Mouse (Mus musculus): ENCODE measurements at regions not wholly inside any gene's neighbourhood (a gene's known extent, or its start where the extent isn't known, plus 50 kb on each side); places are given as distances from the start of the nearest gene placed in this dataset.

DNA sequence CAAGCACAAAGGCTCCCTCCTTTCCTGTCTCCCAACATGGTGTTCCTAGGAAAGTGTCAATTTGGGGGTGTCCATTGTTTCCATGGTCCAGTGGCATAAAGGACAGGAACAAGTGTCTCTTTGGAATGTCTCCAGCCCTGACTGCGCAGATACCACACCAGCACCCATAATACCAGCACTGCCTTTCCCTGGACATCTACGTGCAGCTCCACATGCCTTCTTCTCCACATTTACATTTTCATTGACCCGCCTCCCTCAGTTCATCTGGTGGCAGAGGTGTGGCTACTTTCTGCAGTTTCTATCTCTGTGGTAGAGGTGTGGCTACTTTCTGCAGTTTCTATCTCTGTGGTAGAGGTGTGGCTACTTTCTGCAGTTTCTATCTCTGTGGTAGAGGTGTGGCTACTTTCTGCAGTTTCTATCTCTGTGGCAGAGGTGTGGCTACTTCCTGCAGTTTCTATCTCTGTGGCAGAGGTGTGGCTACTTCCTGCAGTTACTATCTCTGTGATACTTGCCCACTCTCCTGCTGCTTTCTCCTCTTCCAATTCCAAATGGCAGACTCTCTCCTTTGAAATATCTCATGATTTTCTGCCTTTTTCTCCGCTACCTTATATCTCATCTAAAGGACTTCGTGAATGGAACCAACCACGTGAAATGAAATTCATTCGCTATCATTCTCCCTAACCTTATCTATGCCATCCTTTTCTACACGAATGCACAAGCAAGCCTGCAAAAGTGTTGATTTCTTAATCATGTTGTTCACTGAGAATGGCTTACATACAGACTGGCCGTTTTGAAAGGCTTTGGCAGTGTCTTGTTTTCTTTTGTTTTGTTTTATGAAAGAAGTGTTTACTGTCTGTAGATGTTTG is 204.0 kb downstream of the Parm1 start:
- H3K27ac ChIP-seq (ENCODE audit: low read length): no peak overlapping the region
- H3K27me3 ChIP-seq (ENCODE audit: control insufficient read depth, insufficient read depth, low read length): no peaks in the 10 kb centered on the region
- ATAC-seq (ENCODE audit: insufficient number of reproducible peaks, insufficient read depth, low FRiP score, low read depth): no peak
- 0 out of 2 replicates have a peak, but pooled peaks cover 3% of the 10 kb centered on the region for H3K4me1 ChIP-seq (ENCODE audit: control insufficient read depth, insufficient read depth, low read length)
- H3K36me3 ChIP-seq (ENCODE audit: control insufficient read depth, insufficient read depth, low read length): no peaks in the 10 kb centered on the region
- no peak overlapping the region for H3K4me2 ChIP-seq (replicated peaks; ENCODE audit: low read depth, low read length)
- no peak overlapping the region for H3K9ac ChIP-seq (replicated peaks; ENCODE audit: low read depth, low read length)
- WGBS: 88% methylated on average over 9 of the region's 9 CpGs
- H3K9me3 ChIP-seq (ENCODE audit: control insufficient read depth, low read depth, low read length): no peaks in the 10 kb centered on the region
- no peak overlapping the region for H3K4me3 ChIP-seq (ENCODE audit: low read depth, low read length)

DNA sequence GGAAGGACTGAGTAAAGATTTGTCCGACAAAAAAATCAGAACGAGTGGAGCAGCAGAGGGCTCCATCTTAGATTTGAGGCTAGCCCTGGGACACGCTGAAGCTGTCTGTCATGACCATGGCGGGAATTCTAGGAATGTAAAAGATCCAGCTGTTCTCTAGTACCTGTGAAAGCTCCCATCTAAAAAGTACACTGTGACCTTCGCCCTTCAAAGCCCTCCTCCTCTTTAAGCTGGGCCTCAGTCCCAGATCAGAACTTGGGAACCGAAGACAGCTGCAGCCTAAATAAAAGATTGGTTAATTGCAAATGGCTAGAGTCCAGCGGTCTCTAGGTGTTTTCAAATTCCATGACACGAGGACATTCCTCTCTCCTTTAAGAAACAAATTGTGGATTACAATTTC is 195.6 kb downstream of the Parm1 start:
- no peak for ATAC-seq (ENCODE audit: insufficient number of reproducible peaks, insufficient read depth, low FRiP score, low read depth)
- H3K27ac ChIP-seq (ENCODE audit: low read length): peak overlapping the region; percentile 21; the same call in 1 of the 2 replicates
- H3K4me1 ChIP-seq (ENCODE audit: control insufficient read depth, insufficient read depth, low read length): peaks cover 5% of the 10 kb centered on the region; the same call in 1 of the 2 replicates
- no peak overlapping the region for H3K4me3 ChIP-seq (ENCODE audit: low read depth, low read length)
- no peaks in the 10 kb centered on the region for H3K27me3 ChIP-seq (ENCODE audit: control insufficient read depth, insufficient read depth, low read length)
- H3K9me3 ChIP-seq (ENCODE audit: control insufficient read depth, low read depth, low read length): no peaks in the 10 kb centered on the region
- no peak overlapping the region for H3K9ac ChIP-seq (replicated peaks; ENCODE audit: low read depth, low read length)
- no peak overlapping the region for H3K4me2 ChIP-seq (replicated peaks; ENCODE audit: low read depth, low read length)
- H3K36me3 ChIP-seq (ENCODE audit: control insufficient read depth, insufficient read depth, low read length): no peaks in the 10 kb centered on the region
- 26% methylated on average over 8 of the region's 8 CpGs for WGBS

DNA sequence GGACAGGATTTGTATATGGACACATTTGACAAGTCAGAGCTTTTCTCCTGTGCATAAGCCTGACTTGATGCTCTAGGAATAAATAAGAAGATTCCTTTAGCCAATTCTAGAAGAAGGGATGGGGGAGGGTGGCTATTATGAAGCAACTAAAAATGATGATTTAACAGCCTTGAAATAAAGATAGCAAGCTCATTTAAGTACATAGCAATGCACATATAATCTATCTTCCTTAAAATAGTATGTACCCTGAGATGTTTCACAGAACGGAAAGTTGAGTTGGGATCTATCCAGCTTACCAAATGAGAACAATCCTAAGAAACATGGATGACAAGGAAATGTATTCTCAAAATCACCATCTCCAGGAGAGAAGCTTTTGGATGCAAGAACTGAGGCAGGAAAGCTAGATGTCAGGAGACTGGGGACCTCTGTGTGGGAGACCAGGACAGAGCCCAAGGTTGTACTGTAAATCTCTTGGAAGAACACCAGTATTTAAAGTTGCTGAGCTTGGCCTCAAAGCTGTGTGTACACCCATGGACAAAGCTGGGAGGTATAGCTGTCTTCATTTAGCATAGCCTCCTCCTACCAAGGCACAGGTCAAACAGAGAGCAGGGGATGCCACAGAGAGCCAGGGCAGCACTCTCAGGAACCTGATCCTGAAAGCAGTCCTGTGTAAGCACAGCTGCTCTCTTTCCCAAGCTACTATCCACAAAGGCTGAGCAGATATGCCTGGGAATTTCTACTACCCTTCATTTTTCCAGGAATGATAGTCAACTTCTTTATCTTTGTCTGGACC is 192.3 kb downstream of the Parm1 start:
- no peak overlapping the region for H3K4me3 ChIP-seq (ENCODE audit: low read depth, low read length)
- H3K27ac ChIP-seq (ENCODE audit: low read length): 0 out of 2 replicates have a peak overlapping the region, but pooled peaks have one; percentile 17
- H3K36me3 ChIP-seq (ENCODE audit: control insufficient read depth, insufficient read depth, low read length): no peaks in the 10 kb centered on the region
- H3K4me2 ChIP-seq (replicated peaks; ENCODE audit: low read depth, low read length): no peak overlapping the region
- ATAC-seq (ENCODE audit: insufficient number of reproducible peaks, insufficient read depth, low FRiP score, low read depth): peak; percentile 42; the same call in 1 of the 2 replicates
- H3K4me1 ChIP-seq (ENCODE audit: control insufficient read depth, insufficient read depth, low read length): peaks cover 5% of the 10 kb centered on the region; the same call in 1 of the 2 replicates
- H3K9me3 ChIP-seq (ENCODE audit: control insufficient read depth, low read depth, low read length): no peaks in the 10 kb centered on the region
- WGBS: 55% methylated on average over 1 of the region's 1 CpGs
- no peaks in the 10 kb centered on the region for H3K27me3 ChIP-seq (ENCODE audit: control insufficient read depth, insufficient read depth, low read length)
- no peak overlapping the region for H3K9ac ChIP-seq (replicated peaks; ENCODE audit: low read depth, low read length)

DNA sequence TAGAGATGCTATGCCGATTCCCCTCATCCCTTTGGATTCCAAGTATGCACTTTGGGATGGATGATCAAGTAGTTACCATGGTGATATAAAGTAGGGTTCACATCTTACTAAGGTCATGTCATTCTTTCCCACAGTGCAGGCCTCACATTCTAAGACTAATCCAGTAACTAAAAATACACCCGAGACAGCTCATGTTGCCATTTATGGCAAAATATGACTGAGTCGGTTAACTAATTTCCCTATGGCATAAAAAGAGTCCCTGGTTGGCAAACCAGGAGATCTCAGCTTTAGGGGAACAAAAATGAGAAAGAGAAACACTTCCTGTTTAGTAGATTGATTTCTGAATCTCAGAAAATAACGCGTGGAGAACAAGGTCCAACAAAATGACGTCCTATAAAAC is 190.7 kb downstream of the Parm1 start:
- H3K9ac ChIP-seq (replicated peaks; ENCODE audit: low read depth, low read length): no peak overlapping the region
- peaks cover 5% of the 10 kb centered on the region; the same call in 1 of the 2 replicates for H3K4me1 ChIP-seq (ENCODE audit: control insufficient read depth, insufficient read depth, low read length)
- no peak for ATAC-seq (ENCODE audit: insufficient number of reproducible peaks, insufficient read depth, low FRiP score, low read depth)
- no peaks in the 10 kb centered on the region for H3K9me3 ChIP-seq (ENCODE audit: control insufficient read depth, low read depth, low read length)
- 79% methylated on average over 6 of the region's 6 CpGs for WGBS
- peak overlapping the region; percentile 48; the same call in 1 of the 2 replicates for H3K27ac ChIP-seq (ENCODE audit: low read length)
- no peaks in the 10 kb centered on the region for H3K36me3 ChIP-seq (ENCODE audit: control insufficient read depth, insufficient read depth, low read length)
- H3K4me3 ChIP-seq (ENCODE audit: low read depth, low read length): no peak overlapping the region
- no peaks in the 10 kb centered on the region for H3K27me3 ChIP-seq (ENCODE audit: control insufficient read depth, insufficient read depth, low read length)
- no peak overlapping the region for H3K4me2 ChIP-seq (replicated peaks; ENCODE audit: low read depth, low read length)

DNA sequence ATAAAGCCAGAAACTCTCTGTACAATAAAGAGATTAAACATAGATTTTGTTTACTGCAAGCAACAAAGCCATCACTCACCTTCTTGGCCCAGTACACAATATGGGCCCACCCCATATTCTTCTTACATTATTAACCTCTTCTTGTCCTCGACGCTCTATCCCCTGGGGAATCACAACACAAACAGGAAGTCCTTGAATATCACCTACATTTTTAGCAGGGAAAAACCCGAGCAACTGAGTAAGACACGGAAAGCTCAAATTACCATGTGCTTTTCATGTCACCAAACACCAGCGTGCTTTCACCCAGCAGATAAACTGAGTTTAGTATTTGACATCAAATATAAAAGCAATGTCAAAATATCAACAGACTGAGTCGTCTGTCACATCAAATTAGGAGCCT is 179.7 kb downstream of the Parm1 start:
- H3K4me3 ChIP-seq (ENCODE audit: low read depth, low read length): no peak overlapping the region
- H3K9ac ChIP-seq (replicated peaks; ENCODE audit: low read depth, low read length): no peak overlapping the region
- H3K36me3 ChIP-seq (ENCODE audit: control insufficient read depth, insufficient read depth, low read length): no peaks in the 10 kb centered on the region
- 77% methylated on average over 6 of the region's 6 CpGs for WGBS
- peaks cover 5% of the 10 kb centered on the region; the same call in 1 of the 2 replicates for H3K4me1 ChIP-seq (ENCODE audit: control insufficient read depth, insufficient read depth, low read length)
- no peaks in the 10 kb centered on the region for H3K9me3 ChIP-seq (ENCODE audit: control insufficient read depth, low read depth, low read length)
- H3K27ac ChIP-seq (ENCODE audit: low read length): no peak overlapping the region
- no peak overlapping the region for H3K4me2 ChIP-seq (replicated peaks; ENCODE audit: low read depth, low read length)
- no peak for ATAC-seq (ENCODE audit: insufficient number of reproducible peaks, insufficient read depth, low FRiP score, low read depth)
- H3K27me3 ChIP-seq (ENCODE audit: control insufficient read depth, insufficient read depth, low read length): no peaks in the 10 kb centered on the region

DNA sequence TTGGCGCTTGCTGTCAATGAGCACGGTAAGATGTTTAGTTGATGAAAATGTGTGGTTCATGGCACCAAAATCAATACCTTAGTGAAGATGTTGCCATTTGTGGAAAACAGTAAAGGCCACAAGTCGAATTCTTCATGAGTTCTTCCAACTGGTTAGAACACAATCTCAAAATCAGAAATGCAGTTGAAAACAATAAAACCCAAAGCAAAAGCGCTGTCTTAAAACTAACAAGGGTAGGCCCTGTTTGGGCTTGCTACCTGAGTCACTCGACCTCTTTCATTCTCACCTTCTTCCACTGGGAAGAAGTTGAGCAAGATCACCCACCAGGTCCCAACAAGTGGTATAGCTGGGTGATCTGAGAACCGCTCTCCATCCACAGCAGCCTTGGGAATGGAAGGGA is 179.1 kb downstream of the Parm1 start:
- H3K36me3 ChIP-seq (ENCODE audit: control insufficient read depth, insufficient read depth, low read length): no peaks in the 10 kb centered on the region
- H3K4me3 ChIP-seq (ENCODE audit: low read depth, low read length): no peak overlapping the region
- ATAC-seq (ENCODE audit: insufficient number of reproducible peaks, insufficient read depth, low FRiP score, low read depth): no peak
- H3K4me1 ChIP-seq (ENCODE audit: control insufficient read depth, insufficient read depth, low read length): peaks cover 5% of the 10 kb centered on the region; the same call in 1 of the 2 replicates
- H3K9me3 ChIP-seq (ENCODE audit: control insufficient read depth, low read depth, low read length): no peaks in the 10 kb centered on the region
- no peak overlapping the region for H3K4me2 ChIP-seq (replicated peaks; ENCODE audit: low read depth, low read length)
- no peak overlapping the region for H3K9ac ChIP-seq (replicated peaks; ENCODE audit: low read depth, low read length)
- no peaks in the 10 kb centered on the region for H3K27me3 ChIP-seq (ENCODE audit: control insufficient read depth, insufficient read depth, low read length)
- WGBS: 85% methylated on average over 6 of the region's 6 CpGs
- H3K27ac ChIP-seq (ENCODE audit: low read length): no peak overlapping the region

DNA sequence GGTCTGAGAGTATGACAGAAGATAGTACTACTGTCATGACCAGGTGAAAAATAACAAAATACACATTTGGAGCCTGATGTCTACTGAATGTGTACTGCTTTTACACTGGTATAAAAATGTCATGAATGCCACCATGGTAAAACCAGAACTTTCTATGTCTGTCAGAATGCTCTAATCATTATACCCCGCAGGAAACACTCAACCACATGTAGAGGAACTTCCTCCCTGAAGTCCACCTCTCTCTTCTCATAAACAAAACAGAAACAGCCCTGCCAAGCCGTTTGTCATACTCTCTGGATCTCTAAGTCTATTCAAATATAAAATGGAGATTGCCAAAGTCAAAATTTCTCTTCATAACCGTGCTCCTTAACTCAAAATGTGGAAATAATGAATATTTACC is 178.2 kb downstream of the Parm1 start:
- Histone ChIP-seq H3K9me3 (ENCODE audit: control insufficient read depth, low read depth, low read length) (no peaks in the 10 kb centered on the region), H3K9ac (replicated peaks; ENCODE audit: low read depth, low read length) (no peak overlapping the region), H3K27me3 (ENCODE audit: control insufficient read depth, insufficient read depth, low read length) (no peaks in the 10 kb centered on the region), H3K4me3 (ENCODE audit: low read depth, low read length) (no peak overlapping the region), H3K4me2 (replicated peaks; ENCODE audit: low read depth, low read length) (no peak overlapping the region), H3K36me3 (ENCODE audit: control insufficient read depth, insufficient read depth, low read length) (no peaks in the 10 kb centered on the region), H3K4me1 (ENCODE audit: control insufficient read depth, insufficient read depth, low read length) (peaks cover 5% of the 10 kb centered on the region; the same call in 1 of the 2 replicates), H3K27ac (ENCODE audit: low read length) (no peak overlapping the region)
- no peak for ATAC-seq (ENCODE audit: insufficient number of reproducible peaks, insufficient read depth, low FRiP score, low read depth)
- WGBS: 72% methylated on average over 3 of the region's 3 CpGs

DNA sequence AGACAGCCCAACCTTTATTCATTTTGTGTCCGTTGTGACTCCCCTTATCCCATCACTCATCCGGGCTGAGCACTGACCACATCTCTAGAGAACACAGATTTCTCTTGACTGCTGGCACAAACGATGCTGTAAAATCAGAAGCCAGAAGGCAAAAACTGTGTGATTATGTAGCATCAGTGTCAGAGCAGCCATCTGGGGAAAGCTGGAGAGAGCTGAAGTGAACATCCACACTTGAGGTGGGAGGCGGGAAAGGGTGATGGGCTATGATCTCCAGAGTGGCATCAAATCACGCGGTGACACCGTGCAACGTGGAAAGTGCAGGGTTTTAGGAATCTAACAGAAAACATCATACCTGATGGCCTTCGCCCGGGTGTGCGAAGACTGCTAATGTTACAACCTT is 175.9 kb downstream of the Parm1 start:
- peaks cover 5% of the 10 kb centered on the region; the same call in 1 of the 2 replicates for H3K4me1 ChIP-seq (ENCODE audit: control insufficient read depth, insufficient read depth, low read length)
- no peak overlapping the region for H3K9ac ChIP-seq (replicated peaks; ENCODE audit: low read depth, low read length)
- 74% methylated on average over 11 of the region's 11 CpGs for WGBS
- no peaks in the 10 kb centered on the region for H3K27me3 ChIP-seq (ENCODE audit: control insufficient read depth, insufficient read depth, low read length)
- H3K9me3 ChIP-seq (ENCODE audit: control insufficient read depth, low read depth, low read length): no peaks in the 10 kb centered on the region
- no peak overlapping the region for H3K4me2 ChIP-seq (replicated peaks; ENCODE audit: low read depth, low read length)
- no peak for ATAC-seq (ENCODE audit: insufficient number of reproducible peaks, insufficient read depth, low FRiP score, low read depth)
- H3K36me3 ChIP-seq (ENCODE audit: control insufficient read depth, insufficient read depth, low read length): no peaks in the 10 kb centered on the region
- H3K27ac ChIP-seq (ENCODE audit: low read length): no peak overlapping the region
- H3K4me3 ChIP-seq (ENCODE audit: low read depth, low read length): no peak overlapping the region
